Mouse (Mus musculus): ENCODE results near the gene Prl3a1. TPM values are rescaled to one million over a fixed set of nuclear protein-coding genes. Genes with fewer than 3 reads are reported as not detected.

The Prl3a1 gene
- not detected in 2 replicates for polyA plus RNA-seq (2012)

GRCm38 (mm10) chr13:27259136-27259535, at the start of gene Prl3a1:
Gene Prl3a1, plus strand, starts transcription at chr13:27259436.
- no peak for TF ChIP-seq GATA1 (IDR thresholded peaks at IDR 0.05; ENCODE audit: low read length)

DNA sequence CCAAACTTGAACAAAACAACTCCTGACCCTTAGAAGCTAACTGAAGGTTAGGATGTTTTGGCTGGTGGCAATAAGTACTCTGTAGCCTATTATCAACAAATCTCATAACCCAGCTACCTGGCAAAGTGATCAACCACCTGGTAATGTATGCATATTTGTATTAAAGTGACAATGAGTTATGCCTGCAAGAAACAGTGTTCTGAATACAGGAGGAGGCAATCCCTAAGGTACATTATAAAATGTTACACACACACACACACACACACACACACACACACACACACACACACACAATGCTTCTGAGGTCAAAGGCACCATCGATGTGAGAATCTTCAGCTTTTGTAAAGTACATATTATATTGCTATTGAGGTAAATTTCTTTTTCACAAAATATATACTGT, 17.7 kb upstream of the Prl3a1 start, which contains the start of gene Prl3b1:
Prl3b1 (plus strand) TSS at position 301 of the 400 bp plus-strand sequence.
- no peak for TF ChIP-seq GATA1 (IDR thresholded peaks at IDR 0.05; ENCODE audit: low read length)

GRCm38 (mm10) chr13:27312334-27313225, 53.3 kb downstream of the Prl3a1 start, which contains the start of gene Prl6a1:
Gene Prl6a1, plus strand, starts transcription at chr13:27312627.
- no peak for TF ChIP-seq GATA1 (IDR thresholded peaks at IDR 0.05; ENCODE audit: low read length)

Other genes starting within 250 kb of the Prl3a1 start
- gene Prl, start 201.9 kb upstream of the Prl3a1 start, polyA plus RNA-seq (2012): not detected in 2 replicates
- not detected in 2 replicates for gene Prl3d1, start 165.2 kb upstream of the Prl3a1 start, polyA plus RNA-seq (2012)
- gene Prl3d2, start 137.7 kb upstream of the Prl3a1 start, polyA plus RNA-seq (2012): not detected in 2 replicates
- gene Prl3d3, start 102.6 kb upstream of the Prl3a1 start, polyA plus RNA-seq (2012): not detected in 2 replicates
- gene Prl3c1, start 62.8 kb upstream of the Prl3a1 start, polyA plus RNA-seq (2012): not detected in 2 replicates
- not detected in 2 replicates for gene Prl3b1, start 17.6 kb upstream of the Prl3a1 start, polyA plus RNA-seq (2012)
- gene Prl6a1, start 53.2 kb downstream of the Prl3a1 start, polyA plus RNA-seq (2012): not detected in 2 replicates
- not detected in 2 replicates for gene Prl8a2, start 86.2 kb downstream of the Prl3a1 start, polyA plus RNA-seq (2012)
- gene Prl2b1, start 131.4 kb downstream of the Prl3a1 start, polyA plus RNA-seq (2012): not detected in 2 replicates
- gene Prl8a6, start 179.3 kb downstream of the Prl3a1 start, polyA plus RNA-seq (2012): not detected in 2 replicates